Mouse (Mus musculus): ENCODE measurements around the gene Synm. TPM values are rescaled to one million over a fixed set of nuclear protein-coding genes. Genes with fewer than 3 reads are reported as not detected.

Gene Synm
- polyA plus RNA-seq, 3 experiments from 2014 or later, result not detected

DNA sequence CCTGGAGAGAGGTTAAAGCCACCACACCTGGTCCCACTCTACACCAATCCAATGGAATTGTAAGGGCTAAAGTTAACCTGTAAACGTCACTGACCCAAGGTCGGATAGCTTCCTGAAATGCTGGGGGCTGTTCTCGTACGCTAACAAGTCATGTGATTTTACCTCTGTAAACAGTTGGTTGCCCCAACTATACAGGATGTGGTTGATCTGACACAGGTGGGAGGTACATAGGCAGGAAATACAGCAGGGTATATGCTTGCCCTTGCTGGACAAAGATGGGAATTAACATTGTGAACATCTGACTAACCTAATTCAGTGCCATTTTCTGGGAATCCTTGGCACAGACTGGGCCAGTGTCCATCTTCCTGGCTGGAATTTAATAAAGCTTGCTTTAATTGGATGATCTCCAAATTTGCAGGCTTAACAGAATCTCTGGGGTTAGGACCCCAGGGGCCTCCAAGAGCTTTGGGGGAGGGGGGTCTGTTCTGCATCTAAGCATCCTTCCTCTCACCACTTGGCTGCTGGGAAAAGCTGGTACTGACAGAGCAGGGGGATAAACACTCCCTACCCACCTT lies 11.7 kb downstream of the Synm start:
- peak; percentile 82 for ATAC-seq

DNA sequence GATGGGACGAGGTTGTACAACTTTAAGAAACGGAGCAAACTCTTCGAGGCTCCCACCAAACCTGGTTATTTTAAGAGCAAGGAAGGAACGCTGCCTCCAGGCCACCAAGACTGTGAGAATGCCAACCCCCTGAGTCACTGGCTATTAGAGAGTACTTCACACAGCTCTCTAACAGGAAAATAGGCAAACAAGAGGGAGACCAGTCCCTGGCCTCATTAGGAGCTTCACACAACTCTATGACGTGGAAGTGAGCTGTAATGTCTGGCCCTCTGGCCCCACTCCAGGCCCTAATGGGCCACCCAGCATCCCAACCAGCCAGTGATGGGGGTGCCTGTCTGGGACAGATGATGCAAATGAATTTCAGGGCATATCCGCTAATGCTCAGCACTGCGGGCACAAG lies 17.8 kb downstream of the Synm start:
- ATAC-seq, result no peak

DNA sequence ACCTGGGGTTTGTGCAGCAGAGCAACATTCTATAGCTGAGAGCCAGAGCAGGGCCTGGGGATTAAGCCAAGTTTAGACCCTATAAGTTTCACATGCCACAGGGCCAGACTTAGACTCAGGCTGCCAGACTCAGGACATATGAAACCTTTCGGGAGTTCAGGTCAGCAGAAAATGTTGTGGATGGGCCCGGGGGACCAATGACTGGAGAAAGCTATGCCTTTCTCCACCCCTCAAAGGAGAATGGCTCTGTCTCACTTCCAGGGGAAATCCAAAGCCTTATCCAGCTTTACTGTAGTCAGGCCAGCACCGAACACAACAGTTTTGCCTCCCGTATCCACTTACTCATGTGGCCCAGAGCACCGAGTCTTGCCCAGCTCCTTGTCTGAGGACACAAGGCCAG lies 18.7 kb downstream of the Synm start:
- no peak for ATAC-seq

DNA sequence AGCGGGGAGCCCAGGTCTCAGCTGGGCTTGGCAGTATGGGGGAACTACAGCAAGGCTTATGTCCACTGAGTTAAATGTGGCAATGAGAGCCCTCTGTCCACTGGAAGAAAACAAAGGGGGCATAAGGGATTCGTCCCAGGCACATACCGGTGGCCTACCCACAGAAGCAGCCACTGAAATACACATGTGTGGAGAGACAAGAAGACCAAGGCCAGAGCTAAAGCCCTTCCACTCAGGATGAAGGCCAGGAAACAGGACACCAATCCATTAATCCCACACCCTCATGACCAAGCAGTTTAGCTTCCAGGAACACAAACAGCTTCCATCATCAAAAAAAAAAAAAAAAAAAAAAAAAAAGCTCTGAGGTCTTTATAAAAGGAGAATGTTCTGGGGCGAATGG lies 19.2 kb downstream of the Synm start:
- ATAC-seq, result no peak

DNA sequence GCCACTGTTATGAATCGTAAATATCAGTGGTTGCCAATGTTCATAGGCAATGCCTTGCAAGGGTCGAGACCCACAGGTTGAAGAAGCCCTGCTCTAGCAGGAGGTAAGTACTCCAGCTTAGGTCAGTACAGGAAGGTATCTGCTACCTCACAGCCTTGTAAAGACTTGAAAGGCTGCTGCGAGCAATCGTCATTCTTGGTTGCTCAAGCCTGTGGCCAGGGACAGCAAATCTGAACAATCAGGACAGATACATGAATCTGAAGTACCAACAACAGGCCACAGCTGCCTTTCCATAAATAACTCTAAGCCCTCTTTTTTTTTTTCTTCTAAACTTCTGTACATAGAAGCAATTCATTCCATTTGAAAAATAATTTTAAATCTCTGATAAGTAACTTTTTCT lies 27.3 kb downstream of the Synm start:
- ATAC-seq, result no peak

DNA sequence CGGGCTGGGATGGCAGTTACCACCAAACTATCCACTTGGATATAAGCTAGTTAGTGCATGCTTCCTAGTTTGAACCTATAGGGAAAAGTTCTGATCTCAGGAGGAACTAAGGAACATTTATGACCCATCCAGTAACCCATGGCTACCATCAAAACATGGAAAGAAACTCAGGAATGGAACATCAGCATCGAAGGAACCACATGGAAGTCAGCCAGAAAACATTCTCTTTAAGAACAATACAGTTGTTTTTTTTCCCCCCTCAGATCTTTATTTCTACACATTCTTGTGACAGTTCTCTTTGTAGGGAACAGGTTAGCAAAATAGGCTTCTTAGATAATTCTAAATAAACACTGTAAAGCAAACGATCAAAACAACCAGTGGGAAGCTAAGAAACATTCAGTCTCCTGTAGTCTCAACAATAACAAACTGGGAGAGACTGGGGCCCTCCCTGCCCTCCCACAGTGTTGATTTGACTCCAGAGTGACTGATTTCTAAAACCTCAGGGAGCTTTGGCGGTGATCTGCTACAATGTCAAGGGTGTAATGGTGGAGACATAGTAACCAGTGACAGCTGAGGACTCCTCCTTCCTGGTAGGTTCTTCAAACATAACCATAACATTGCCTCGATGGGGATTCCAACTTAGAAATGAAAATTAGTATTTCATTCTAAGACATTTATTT lies 29.0 kb downstream of the Synm start:
- no peak for ATAC-seq

DNA sequence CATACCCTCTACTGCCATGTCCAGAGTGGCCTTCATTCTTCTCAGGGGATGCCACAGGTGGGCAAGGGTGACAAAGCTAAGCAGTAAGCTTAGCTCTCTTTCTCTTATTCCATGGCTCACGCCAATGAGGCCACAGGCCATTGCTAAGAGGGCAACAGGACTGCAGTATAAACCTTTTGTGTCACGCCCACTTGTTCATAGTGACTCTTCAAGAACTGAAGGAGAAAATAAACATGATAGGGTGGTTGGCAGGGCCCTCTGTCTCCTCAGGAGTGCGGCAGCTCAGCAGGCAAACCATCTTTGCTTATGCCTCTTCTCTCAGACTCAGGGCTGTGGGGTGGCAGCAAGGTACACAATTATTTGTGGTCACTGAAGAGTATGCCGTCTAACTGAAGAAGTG lies 30.7 kb downstream of the Synm start:
- no peak for ATAC-seq

DNA sequence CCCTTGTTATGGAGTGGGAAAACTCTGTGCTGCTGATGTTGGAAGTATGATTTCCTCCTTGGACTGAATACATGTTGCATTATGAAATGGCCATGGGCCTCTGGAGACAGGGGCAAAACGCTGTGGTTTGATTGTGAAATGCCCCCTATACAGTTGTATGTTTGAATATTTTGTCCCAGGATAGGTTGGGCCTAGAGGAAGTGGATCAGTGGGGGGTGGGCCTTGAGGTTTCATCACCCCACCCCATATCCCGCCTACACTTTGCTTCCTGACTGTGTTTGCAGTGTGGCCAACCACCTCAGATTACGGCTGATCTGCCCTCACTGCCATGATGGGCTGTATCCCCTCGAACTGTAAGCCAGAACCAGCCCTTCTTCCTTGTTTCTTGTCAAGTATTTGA lies 31.3 kb downstream of the Synm start:
- ATAC-seq, result no peak

DNA sequence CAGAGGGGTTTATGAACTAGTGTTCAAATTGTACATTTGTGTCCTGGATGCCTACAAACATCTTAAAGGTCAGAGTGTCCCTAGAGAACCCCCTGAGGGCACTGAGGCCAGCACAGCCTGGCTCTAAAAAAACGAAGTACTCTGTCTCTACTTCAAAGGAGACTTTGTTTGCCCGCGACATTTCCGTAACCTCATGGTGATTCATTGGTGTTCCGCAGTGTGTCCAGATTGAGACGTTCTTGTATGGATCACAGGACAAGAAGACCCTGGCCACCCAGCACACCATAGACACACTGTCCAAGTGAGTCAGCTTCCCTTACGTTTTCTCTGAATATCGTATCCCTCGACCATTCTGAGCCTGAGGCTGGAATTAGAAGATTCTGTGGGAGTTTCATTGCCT lies 34.5 kb downstream of the Synm start:
- ATAC-seq, result no peak

DNA sequence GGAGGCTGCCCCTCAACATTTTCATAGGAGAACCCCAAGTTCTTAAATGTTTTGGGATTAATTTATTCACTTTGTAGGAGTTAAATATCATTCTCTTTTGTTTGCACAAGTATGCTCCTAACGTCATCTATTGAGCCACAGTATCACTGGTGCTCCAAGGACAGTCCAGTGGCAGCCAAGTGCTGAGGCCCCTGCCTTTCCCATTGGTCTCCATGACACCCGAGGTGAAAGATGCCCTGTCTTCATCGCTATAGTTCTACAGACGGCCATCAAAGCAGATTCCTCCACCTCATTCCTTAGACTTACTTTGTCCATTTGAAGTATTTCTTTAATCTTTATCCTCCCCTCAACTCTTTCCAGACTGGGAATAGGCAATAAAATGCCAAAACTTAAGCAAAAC lies 35.0 kb downstream of the Synm start:
- no peak for ATAC-seq

DNA sequence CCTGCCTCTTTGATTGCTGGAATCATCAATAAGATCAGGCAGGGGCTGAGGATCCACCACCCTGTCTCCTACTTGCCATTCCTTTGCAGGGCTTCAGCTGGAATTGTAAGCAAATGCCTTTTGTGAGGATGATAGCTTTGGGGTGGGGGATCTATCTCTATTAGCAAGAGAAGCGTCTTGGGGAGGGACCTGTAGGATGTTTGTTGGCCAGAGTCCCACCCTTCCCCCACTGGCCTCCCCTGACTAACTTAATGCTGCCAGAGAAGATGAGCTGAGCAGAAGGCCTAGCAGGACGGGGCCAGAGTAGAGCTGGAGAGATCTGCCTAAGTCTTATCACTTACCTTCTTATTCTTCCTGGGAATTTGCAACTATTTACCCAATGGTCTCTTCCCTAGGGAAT lies 37.4 kb downstream of the Synm start:
- ATAC-seq, result no peak

DNA sequence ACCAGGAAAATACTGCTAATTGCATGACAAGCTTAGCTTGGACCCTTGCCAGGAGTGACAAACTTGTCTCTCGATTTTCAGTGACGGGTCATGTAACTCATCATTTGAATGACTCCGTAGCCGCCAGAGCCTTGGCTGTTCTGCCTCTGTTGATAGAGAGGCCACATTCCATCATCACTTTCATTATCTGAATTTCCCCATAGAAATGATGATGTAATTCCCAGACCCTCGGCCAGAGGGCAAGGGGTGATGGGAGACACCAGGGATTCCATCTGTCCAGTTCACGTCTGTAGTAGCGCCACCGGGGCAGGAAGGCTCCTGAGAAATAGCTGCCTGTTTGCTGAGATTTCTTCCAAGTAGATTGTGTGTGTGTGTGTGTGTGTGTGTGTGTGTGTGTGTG lies 40.7 kb downstream of the Synm start:
- ATAC-seq, result no peak

DNA sequence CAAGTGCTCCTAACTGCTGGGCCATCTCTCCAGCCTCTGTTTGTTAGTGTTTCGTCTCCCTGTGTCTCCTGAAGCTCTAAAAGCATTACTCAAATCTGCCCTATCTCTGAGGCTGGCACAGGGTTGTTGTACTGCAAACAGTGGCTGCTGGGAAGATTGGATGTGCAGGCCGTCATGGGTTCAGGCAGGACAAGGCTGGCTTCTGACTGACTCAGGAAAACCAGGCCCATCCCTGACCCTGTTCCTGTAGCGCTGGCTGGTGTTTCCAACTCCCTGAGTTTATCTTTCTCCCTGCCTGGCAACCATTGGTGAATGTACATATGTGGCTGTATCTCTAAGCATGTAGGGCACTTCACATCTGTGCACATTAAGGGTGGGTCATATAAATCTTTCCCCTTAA lies 42.0 kb downstream of the Synm start:
- ATAC-seq, result no peak

DNA sequence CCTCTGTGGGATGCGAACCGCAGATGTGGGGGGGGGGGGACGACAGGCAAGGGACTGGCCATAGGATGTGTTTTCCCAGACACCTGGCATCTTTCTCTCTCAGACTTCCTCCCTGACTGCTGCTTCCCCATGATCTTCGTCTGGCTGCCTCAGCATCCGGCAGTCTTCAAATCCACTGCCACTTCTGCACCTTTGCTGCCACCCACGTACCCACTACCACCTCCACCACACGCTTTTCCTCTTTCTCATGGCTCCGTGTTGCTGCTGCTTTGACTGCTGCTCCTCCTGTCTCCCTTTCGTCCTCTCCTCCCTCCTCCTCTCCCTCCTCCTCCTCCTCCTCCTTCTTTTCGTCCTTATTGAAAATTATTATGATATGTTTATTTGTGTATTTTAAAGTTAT lies 42.6 kb downstream of the Synm start:
- ATAC-seq, result no peak

DNA sequence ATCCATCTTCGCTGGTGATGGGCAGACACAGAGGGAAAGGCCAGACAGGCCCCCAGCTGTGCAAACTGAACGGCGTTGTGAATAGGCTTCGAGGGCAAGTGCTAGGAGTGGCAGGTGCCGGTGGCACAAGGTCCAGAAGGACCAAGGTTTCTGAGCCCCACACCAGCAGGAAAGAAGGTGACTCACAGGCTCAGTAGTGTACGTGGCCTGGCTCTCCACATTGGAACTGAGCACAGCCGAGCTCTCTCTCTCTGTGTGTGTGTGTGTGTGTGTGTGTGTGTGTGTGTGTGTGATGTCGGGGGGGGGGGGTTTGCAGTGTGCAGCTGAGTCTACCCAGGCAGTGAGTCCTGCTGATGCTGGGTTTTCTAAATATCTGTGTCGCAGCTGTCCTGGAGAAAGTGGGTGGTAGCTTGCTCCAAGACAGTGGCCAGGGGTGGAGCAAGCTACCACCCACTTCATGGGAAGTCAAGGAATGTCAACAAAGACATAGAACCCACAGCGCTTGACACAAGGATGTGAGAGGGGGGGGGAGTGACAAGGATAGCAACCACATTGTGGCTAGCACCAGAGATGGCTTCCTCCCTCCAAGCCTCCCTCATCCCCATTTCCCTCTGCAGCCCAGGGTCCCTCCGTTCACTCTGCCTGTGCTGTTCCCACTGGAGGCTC lies 43.2 kb downstream of the Synm start:
- no peak for ATAC-seq

DNA sequence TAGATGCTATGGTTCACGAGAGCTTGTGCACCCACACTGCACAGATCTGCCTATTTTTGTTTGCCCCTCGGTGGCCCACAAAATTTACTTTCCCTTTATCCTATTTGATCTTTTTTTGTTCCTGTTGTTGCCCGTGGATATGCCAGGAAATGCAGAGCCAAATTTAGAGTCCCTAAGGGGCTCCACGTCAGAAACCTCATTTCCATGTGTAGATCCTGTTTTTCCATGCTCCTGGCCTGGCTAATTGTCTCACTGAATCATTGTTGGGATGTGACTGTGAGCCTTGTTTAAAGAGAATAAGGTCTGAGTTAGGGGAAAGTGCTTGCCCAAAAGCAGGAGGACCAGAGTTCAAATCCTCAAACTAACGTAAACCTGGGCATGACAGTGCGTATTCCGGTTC lies 44.4 kb downstream of the Synm start:
- ATAC-seq, result no peak

DNA sequence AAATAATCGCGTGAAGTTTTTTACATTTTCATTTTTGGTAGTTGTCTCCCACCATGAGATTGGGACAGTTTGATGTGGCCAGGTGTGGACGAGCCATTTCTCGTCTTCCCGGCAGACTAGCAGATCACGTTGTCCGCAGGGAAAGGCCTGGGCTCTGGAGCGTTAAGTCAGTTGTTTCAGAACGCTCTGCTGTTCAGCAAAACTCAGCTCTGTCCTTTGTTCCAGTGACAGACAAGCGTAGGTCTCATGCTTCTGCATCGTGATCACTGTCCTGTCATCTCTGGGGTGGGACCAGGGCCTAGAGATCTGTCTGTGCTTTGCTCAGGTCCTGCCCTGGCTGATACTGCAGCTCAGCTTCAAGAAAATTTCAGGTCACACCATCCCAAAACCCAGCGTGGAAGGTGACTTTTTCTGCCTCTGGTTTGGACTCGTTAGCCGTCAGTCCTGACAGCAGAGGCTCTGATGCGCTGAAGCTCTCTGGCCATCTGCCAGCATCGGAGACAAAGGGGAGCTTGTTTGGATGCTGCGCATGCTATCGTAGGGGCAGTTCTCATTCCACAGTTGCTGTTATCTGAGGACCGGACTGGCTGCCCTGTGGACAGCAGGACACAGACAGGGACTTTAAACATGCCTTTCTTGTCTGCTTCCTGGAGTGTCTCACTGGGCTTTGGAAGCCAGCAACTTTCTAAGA lies 45.6 kb downstream of the Synm start:
- ATAC-seq, result no peak

DNA sequence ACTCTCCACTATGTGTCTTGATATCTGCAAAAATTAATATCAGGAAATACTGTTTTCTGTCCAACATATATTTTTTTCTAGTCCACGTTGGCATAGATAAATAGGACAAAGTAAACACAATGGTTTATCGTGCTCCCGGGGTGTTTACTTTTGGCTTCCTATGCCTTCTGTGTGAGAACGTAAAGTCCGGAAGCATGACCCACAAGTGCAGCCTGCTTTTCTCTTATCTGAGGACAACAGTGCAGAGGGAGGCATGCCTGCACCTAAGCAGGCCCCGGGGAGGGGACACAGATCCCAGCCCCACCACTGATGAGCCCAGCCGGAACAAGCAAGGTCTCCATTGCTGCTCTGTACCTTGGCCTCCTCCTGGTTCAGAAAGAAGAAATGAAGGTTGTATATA lies 49.3 kb downstream of the Synm start:
- no peak for ATAC-seq

DNA sequence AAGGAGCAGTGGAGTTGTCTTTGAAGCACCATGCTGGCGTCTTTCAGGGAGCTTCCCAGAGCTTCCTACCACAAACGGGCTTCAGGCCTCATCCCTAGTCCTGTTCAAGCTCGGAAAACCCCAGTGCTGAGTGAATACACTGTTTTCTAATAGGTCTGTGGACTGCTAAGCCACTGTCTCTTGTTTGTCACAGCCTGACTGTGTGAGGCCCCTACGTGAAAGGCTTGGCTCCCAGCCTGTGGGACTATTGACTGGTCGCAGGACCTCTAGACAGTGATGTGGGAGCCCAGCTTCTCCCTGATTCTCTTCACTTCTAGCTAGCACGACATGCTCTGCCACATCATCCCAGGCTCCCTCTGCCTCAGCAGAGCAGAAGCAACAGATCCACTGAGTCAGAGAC lies 51.4 kb downstream of the Synm start:
- ATAC-seq, result no peak

DNA sequence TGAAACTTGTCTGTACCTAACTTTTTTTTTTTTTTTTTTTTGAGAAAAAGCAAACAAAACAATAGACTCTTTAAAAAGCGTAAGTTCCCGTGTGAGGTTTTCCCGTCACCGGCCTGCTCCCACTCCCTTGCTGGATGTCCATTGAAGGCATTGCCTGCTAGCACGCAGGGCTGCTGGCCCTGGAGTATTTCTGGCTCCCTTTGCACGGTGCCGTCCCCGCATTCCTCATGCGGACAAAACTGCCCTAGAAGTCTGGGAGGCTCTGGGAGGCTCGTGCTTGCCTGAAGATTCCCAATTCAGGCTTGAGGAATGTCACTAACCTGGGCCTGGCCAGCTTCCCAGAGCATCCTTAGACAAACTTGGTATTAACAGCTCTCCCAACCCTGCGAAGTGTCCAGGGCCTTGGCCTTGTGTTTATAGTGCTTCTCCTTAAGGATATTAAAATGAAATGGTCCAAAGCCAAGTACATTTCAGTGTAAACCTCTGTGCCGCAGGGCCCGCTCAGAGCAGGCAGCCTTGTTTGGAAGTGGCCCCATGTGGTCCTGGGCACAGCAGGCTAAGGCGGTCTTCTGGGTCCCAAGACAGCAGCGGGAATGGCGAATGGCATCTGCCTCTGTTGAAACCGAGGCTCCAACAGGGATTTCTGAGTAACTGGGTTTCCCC lies 58.2 kb downstream of the Synm start:
- no peak for ATAC-seq

DNA sequence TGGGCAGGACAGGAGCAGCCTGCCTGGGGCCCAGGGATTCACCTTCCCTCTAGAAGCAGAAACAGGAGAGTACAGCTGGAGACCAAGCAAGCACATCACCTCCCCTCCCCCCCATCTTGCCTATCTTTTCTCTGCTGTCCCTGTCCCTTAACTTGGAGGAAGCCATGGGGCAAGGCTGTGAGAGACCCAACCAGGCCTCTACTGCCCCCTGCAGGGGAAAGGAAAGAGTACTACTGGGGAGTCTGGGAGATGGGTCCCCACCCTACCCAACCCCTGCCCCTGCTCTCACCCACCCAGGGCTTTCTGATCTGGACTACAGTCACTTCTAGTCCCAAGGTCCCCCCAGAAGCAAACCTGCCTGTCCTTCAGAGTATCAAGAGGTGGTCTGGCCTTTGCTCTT lies 58.7 kb downstream of the Synm start:
- ATAC-seq, result no peak

DNA sequence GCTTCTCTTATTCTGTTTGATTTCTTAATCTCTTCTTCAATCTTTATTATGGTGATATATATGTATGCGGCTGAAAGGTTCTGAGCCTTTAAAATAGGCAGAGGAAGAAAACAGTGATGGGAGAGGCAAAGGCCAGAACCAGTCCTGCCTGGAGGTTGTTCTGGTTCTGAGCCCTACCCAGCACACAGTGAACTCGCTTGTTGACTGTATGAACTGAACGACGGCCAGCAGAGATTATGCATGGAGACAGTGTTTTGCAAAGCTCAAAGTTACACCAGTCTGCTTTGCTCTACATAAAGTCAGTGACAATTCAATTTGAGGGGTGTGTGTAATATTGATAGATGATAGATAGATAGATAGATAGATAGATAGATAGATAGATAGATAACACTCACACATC lies 60.2 kb downstream of the Synm start:
- no peak for ATAC-seq

DNA sequence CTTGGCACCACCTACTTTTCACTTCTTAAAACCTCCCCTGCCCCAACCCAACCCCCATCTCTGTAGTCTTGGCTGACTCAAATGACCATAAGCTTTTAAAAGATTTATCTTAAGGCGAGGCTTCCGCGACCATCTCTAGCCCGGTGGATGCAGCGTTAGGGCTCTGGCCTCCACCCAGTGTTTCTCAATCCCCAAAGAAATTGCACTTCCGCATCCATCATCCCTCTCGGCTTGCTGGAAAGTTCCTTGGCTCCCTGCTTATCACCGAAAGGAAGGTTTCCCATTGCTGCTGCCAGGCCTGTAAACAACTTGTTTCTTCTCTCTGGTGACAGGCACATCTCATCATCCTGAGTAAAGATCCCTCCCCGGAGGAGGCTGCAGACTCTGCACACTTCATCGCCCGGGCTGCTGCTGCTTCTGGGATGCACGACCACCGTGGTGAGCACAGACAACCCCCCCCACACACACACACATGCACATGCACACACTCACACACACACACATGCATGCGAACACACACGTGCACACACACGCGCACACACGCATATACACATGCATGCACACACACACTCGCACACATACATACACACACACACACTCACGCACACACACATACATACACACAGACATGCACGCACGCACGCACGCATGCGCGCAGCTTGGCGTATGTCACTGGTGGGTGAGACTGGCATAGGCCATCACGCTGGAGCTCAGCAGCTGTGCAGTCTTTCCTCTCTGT lies 61.5 kb downstream of the Synm start:
- no peak for ATAC-seq
